Mouse (Mus musculus): ENCODE results near the gene Cdkal1. TPM values are rescaled to one million over a fixed set of nuclear protein-coding genes. Genes with fewer than 3 reads are reported as not detected.
A peak's percentile ranks its signal among the peaks of the same experiment; 100 is the strongest.

Gene Cdkal1
- polyA plus RNA-seq, 1 experiment from 2014 or later = 33.9 TPM

DNA sequence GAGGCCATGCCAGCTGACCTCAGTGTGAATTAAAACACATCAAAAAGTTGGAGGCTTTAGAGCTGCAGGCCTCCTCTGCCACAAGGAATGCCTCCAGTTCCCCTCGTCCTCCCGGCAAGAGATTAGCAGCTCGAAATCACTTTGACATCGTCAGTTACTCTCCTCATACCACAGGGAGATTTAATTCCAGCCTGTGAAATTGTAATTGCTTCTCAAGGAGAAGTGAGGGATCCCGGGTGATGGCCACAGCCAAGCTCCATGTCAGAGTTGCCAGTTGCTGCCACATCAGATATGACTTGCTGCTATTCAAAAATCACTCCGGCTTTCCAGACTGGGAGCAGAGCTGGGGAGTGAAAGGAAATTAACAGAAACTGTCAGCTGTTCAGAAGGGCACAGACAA is 548.1 kb downstream of the Cdkal1 start:
- ATAC-seq (replicated peaks; ENCODE audit: low FRiP score, low TSS enrichment, low read depth) (no peak), DNase-seq (ENCODE audit: low spot score) (no peak)
- Histone ChIP-seq H3K4me3 (ENCODE audit: low read depth, low read length) (no peak overlapping the region), H3K27ac (ENCODE audit: low read depth) (no peak overlapping the region), H3K9ac (ENCODE audit: low read length) (no peak overlapping the region), H3K9me3 (ENCODE audit: control insufficient read depth, low read length) (no peaks in the 10 kb centered on the region), H3K27me3 (replicated peaks; ENCODE audit: control insufficient read depth, insufficient read depth, low read length) (no peaks in the 10 kb centered on the region), H3K4me1 (replicated peaks; ENCODE audit: control insufficient read depth, insufficient read depth, low read length) (no peaks in the 10 kb centered on the region), H3K4me2 (ENCODE audit: low read length) (no peak overlapping the region), H3K36me3 (ENCODE audit: control insufficient read depth, insufficient read depth, low read length) (no peaks in the 10 kb centered on the region)
- 47% methylated on average over 6 of the region's 6 CpGs for WGBS

DNA sequence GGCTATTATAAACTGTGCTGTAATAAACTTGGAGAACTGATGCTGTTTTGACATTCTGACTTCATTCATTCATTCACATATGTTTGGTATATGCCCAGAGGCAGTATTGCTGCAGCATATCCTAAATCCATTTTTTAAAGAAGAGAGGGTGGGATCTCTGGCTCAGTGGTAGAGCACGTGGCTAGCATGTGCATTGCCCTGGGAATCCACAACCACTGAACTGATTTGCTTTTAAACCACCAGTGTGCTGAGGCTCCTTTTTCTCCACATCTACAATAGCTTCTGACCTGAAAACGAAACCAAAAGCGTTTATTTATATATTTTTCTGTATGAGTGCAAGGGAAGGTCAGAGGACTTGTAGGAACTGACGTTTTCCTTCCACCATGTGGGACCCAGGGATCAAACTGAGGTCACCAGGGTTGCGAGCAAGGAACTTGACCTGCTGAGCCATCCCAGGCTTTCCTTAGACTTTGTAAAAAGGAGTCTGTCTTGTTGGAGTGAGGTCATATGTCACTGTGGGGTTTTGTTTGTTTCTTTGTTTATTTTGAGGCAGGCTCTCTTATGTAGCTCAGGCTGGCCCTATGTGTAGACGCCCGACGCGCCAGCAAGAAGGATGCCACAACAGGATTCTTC is 562.8 kb downstream of the Cdkal1 start:
- H3K4me3 ChIP-seq (ENCODE audit: low read depth, low read length) = no peak overlapping the region
- no peaks in the 10 kb centered on the region for H3K4me1 ChIP-seq (replicated peaks; ENCODE audit: control insufficient read depth, insufficient read depth, low read length)
- DNase-seq (ENCODE audit: low spot score) = no peak
- no peaks in the 10 kb centered on the region for H3K36me3 ChIP-seq (ENCODE audit: control insufficient read depth, insufficient read depth, low read length)
- no peaks in the 10 kb centered on the region for H3K27me3 ChIP-seq (replicated peaks; ENCODE audit: control insufficient read depth, insufficient read depth, low read length)
- ATAC-seq (replicated peaks; ENCODE audit: low FRiP score, low TSS enrichment, low read depth) = no peak
- H3K9ac ChIP-seq (ENCODE audit: low read length) = no peak overlapping the region
- no peaks in the 10 kb centered on the region for H3K9me3 ChIP-seq (ENCODE audit: control insufficient read depth, low read length)
- H3K4me2 ChIP-seq (ENCODE audit: low read length) = no peak overlapping the region
- no peak overlapping the region for H3K27ac ChIP-seq (ENCODE audit: low read depth)
- WGBS = 79% methylated on average over 9 of the region's 9 CpGs

DNA sequence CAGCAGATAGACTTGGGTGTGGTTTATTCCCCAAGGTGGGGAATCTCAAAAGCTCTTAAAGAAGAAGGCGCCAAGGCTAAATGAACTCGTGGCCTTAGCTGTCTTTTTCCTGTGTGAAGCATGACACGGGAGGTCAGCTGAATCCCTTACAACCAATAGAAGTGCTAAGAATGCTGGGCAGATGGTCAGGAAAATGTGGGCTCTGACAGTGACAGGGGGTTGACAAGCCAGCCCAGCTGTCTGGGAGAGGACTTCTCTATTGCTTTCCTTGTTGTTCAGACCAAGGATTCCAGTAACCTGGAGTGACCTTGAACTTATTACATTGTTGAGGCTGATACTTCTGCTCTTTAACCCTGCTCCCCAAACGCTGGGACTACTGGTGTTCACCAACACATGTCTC is 564.9 kb downstream of the Cdkal1 start:
- ATAC-seq (replicated peaks; ENCODE audit: low FRiP score, low TSS enrichment, low read depth) = no peak
- Histone ChIP-seq H3K9me3 (ENCODE audit: control insufficient read depth, low read length) (no peaks in the 10 kb centered on the region), H3K4me3 (ENCODE audit: low read depth, low read length) (no peak overlapping the region), H3K4me1 (replicated peaks; ENCODE audit: control insufficient read depth, insufficient read depth, low read length) (no peaks in the 10 kb centered on the region), H3K9ac (ENCODE audit: low read length) (no peak overlapping the region), H3K27me3 (replicated peaks; ENCODE audit: control insufficient read depth, insufficient read depth, low read length) (no peaks in the 10 kb centered on the region), H3K4me2 (ENCODE audit: low read length) (no peak overlapping the region), H3K36me3 (ENCODE audit: control insufficient read depth, insufficient read depth, low read length) (no peaks in the 10 kb centered on the region), H3K27ac (ENCODE audit: low read depth) (no peak overlapping the region)
- WGBS = 63% methylated on average over 4 of the region's 4 CpGs
- DNase-seq (ENCODE audit: low spot score) = no peak

DNA sequence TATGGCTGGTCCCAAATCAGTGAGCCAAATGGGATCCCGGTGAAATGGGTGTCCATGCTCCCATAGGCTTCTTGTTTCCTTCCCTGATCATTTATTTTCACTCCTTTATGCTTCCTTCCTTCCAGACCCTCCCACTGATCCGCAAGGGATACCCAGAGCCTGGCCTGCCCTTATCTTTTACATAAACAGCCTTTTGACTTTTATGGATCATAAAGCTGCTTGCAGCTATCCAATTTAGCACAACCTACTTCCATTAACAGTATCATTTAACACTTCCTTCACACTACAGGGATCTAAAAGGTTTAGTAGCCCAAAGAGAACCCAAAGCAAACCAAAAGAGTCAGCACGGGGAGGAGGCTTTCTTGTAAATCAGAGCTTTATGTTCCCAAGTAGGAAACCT is 570.4 kb downstream of the Cdkal1 start:
- 27% methylated on average over 3 of the region's 3 CpGs for WGBS

DNA sequence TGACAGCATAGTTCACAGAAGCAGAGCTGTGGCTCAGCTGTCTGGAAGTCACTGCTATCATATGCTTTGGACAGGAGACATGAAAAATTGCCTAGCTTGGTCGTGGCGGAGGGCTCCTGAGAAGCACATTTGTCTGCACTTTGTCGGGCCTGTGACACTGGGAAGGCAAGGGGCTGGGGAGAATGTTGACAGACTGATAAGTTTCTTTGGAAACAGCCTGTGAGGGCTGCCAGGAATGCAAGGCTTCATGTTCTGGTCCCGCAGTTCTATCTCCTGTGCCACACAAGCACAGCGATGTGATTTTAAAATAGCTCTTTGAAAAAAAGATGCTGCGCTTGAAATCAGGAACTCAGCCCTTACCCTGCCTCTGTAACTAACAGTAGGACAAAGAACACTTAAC is 573.9 kb downstream of the Cdkal1 start:
- DNase-seq (ENCODE audit: low spot score) (no peak), ATAC-seq (replicated peaks; ENCODE audit: low FRiP score, low TSS enrichment, low read depth) (no peak)
- Histone ChIP-seq H3K27me3 (replicated peaks; ENCODE audit: control insufficient read depth, insufficient read depth, low read length) (no peaks in the 10 kb centered on the region), H3K9me3 (ENCODE audit: control insufficient read depth, low read length) (no peaks in the 10 kb centered on the region), H3K9ac (ENCODE audit: low read length) (no peak overlapping the region), H3K4me1 (replicated peaks; ENCODE audit: control insufficient read depth, insufficient read depth, low read length) (0 out of 2 replicates have a peak, but pooled peaks cover 4% of the 10 kb centered on the region), H3K4me2 (ENCODE audit: low read length) (no peak overlapping the region), H3K36me3 (ENCODE audit: control insufficient read depth, insufficient read depth, low read length) (no peaks in the 10 kb centered on the region), H3K27ac (ENCODE audit: low read depth) (no peak overlapping the region), H3K4me3 (ENCODE audit: low read depth, low read length) (no peak overlapping the region)
- 22% methylated on average over 6 of the region's 6 CpGs for WGBS

More for the DNA sequence above, 570.4 kb downstream of the Cdkal1 start:
- ATAC-seq (replicated peaks; ENCODE audit: low FRiP score, low TSS enrichment, low read depth) (no peak), DNase-seq (ENCODE audit: low spot score) (no peak)
- Histone ChIP-seq H3K27me3 (replicated peaks; ENCODE audit: control insufficient read depth, insufficient read depth, low read length) (no peaks in the 10 kb centered on the region), H3K9me3 (ENCODE audit: control insufficient read depth, low read length) (no peaks in the 10 kb centered on the region), H3K4me1 (replicated peaks; ENCODE audit: control insufficient read depth, insufficient read depth, low read length) (no peaks in the 10 kb centered on the region), H3K27ac (ENCODE audit: low read depth) (no peak overlapping the region), H3K4me3 (ENCODE audit: low read depth, low read length) (no peak overlapping the region), H3K36me3 (ENCODE audit: control insufficient read depth, insufficient read depth, low read length) (no peaks in the 10 kb centered on the region), H3K4me2 (ENCODE audit: low read length) (no peak overlapping the region), H3K9ac (ENCODE audit: low read length) (no peak overlapping the region)

DNA sequence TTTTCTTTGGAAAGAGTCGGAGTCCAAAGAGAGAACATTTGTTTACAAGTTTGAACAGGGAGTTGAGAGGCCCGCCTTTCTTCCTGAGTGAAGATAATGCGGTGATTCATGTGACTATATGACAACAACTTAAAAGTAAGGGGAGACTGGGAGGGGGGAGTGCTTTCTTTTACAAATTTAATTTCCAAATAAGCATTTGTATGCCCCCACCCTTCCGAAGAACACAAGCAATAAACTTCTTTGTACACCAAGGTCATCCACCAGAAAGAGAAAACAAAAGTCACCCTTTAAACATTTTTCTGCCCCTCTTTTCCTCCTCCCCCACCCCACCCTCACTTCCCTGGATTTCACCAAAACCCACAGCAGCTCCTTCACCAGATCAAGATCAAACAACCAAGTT is 577.3 kb downstream of the Cdkal1 start:
- H3K27ac ChIP-seq (ENCODE audit: low read depth) = no peak overlapping the region
- WGBS = 20% methylated on average over 4 of the region's 4 CpGs
- H3K9me3 ChIP-seq (ENCODE audit: control insufficient read depth, low read length) = no peaks in the 10 kb centered on the region
- no peaks in the 10 kb centered on the region for H3K36me3 ChIP-seq (ENCODE audit: control insufficient read depth, insufficient read depth, low read length)
- H3K9ac ChIP-seq (ENCODE audit: low read length) = no peak overlapping the region
- H3K4me2 ChIP-seq (ENCODE audit: low read length) = no peak overlapping the region
- ATAC-seq (replicated peaks; ENCODE audit: low FRiP score, low TSS enrichment, low read depth) = no peak
- peak; percentile 44 for DNase-seq (ENCODE audit: low spot score)
- no peaks in the 10 kb centered on the region for H3K27me3 ChIP-seq (replicated peaks; ENCODE audit: control insufficient read depth, insufficient read depth, low read length)
- no peak overlapping the region for H3K4me3 ChIP-seq (ENCODE audit: low read depth, low read length)
- H3K4me1 ChIP-seq (replicated peaks; ENCODE audit: control insufficient read depth, insufficient read depth, low read length) = 0 out of 2 replicates have a peak, but pooled peaks cover 4% of the 10 kb centered on the region

DNA sequence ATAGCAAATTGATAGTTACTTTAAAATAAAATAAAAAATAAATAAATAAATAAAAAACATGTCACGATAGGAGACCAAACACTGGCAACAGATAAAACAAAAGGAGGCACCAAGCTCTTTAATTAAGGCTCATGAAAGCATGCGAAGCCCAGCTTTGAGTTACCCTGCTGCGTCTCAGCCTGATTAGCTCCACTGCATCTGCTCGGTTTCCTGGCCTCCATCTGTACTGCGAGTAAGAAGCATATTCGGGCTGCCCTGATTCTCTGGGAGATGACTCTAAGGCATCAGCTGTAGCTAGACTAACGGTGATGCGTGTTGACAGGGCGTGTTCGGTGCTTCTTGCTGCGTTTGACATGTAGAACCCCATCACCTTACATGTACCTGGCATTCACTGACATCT is 581.2 kb downstream of the Cdkal1 start:
- no peak overlapping the region for H3K9ac ChIP-seq (ENCODE audit: low read length)
- no peak overlapping the region for H3K27ac ChIP-seq (ENCODE audit: low read depth)
- no peaks in the 10 kb centered on the region for H3K36me3 ChIP-seq (ENCODE audit: control insufficient read depth, insufficient read depth, low read length)
- H3K9me3 ChIP-seq (ENCODE audit: control insufficient read depth, low read length) = no peaks in the 10 kb centered on the region
- 0 out of 2 replicates have a peak, but pooled peaks cover 4% of the 10 kb centered on the region for H3K4me1 ChIP-seq (replicated peaks; ENCODE audit: control insufficient read depth, insufficient read depth, low read length)
- H3K27me3 ChIP-seq (replicated peaks; ENCODE audit: control insufficient read depth, insufficient read depth, low read length) = no peaks in the 10 kb centered on the region
- no peak overlapping the region for H3K4me3 ChIP-seq (ENCODE audit: low read depth, low read length)
- WGBS = 88% methylated on average over 11 of the region's 11 CpGs
- DNase-seq (ENCODE audit: low spot score) (peak; percentile 34), ATAC-seq (replicated peaks; ENCODE audit: low FRiP score, low TSS enrichment, low read depth) (no peak)
- H3K4me2 ChIP-seq (ENCODE audit: low read length) = no peak overlapping the region

DNA sequence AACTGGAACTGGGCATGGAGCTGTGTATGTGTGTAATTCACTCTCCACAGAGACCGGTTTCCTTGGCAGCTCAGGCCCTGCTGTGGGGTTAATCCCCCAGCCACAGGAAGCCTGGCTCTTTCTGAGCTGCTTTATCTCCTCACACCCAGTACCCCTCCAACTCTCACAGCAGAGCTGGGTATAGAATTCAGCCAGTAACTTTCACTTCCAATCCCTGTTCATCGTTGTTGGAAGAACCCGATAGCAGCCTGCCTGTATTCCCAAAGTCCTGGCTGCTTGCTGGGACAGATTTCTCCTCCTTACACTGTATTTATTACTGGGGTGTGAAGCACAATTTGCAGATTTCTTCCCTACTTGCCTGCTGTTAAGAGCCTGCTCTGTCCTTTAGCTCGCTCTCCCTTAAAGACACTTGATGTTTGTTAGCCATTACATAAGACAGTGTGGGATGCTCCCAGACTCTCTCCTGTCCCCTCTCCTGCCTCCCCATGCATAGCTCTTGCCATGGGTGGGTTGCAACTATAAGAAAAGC is 581.7 kb downstream of the Cdkal1 start:
- Histone ChIP-seq H3K27ac (ENCODE audit: low read depth) (no peak overlapping the region), H3K4me1 (replicated peaks; ENCODE audit: control insufficient read depth, insufficient read depth, low read length) (0 out of 2 replicates have a peak, but pooled peaks cover 4% of the 10 kb centered on the region), H3K36me3 (ENCODE audit: control insufficient read depth, insufficient read depth, low read length) (no peaks in the 10 kb centered on the region), H3K4me3 (ENCODE audit: low read depth, low read length) (no peak overlapping the region), H3K9me3 (ENCODE audit: control insufficient read depth, low read length) (no peaks in the 10 kb centered on the region), H3K4me2 (ENCODE audit: low read length) (no peak overlapping the region), H3K9ac (ENCODE audit: low read length) (no peak overlapping the region), H3K27me3 (replicated peaks; ENCODE audit: control insufficient read depth, insufficient read depth, low read length) (no peaks in the 10 kb centered on the region)
- WGBS = 65% methylated on average over 4 of the region's 4 CpGs
- DNase-seq (ENCODE audit: low spot score) (peak; percentile 46), ATAC-seq (replicated peaks; ENCODE audit: low FRiP score, low TSS enrichment, low read depth) (no peak)

DNA sequence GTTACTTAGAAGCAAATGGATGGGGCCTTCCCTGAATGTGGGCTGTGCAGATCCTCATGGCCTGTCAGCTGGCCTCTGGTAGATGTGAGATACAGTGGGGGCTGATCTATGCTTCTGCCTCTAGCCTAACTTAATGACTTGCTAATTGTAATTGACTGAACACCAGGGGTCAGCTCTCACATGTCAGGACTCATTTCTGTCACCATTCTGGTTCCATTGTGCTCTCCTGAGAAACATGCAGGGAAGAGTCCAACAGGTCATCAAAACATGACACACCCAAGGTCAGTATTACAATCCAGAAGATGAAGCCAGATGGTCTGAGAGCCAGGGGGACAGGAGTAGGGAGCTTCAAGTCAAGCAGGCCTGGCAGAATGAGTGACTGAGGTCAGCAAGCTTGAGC is 584.0 kb downstream of the Cdkal1 start:
- Histone ChIP-seq H3K36me3 (ENCODE audit: control insufficient read depth, insufficient read depth, low read length) (no peaks in the 10 kb centered on the region), H3K9me3 (ENCODE audit: control insufficient read depth, low read length) (no peaks in the 10 kb centered on the region), H3K4me2 (ENCODE audit: low read length) (no peak overlapping the region), H3K27ac (ENCODE audit: low read depth) (no peak overlapping the region), H3K27me3 (replicated peaks; ENCODE audit: control insufficient read depth, insufficient read depth, low read length) (no peaks in the 10 kb centered on the region), H3K9ac (ENCODE audit: low read length) (no peak overlapping the region), H3K4me1 (replicated peaks; ENCODE audit: control insufficient read depth, insufficient read depth, low read length) (no peaks in the 10 kb centered on the region), H3K4me3 (ENCODE audit: low read depth, low read length) (no peak overlapping the region)
- DNase-seq (ENCODE audit: low spot score) (no peak), ATAC-seq (replicated peaks; ENCODE audit: low FRiP score, low TSS enrichment, low read depth) (no peak)

All from intestine, embryonic 14.5 days (tissue).